Mouse (Mus musculus): ENCODE results near the gene Itgb5.

Gene Itgb5

DNA sequence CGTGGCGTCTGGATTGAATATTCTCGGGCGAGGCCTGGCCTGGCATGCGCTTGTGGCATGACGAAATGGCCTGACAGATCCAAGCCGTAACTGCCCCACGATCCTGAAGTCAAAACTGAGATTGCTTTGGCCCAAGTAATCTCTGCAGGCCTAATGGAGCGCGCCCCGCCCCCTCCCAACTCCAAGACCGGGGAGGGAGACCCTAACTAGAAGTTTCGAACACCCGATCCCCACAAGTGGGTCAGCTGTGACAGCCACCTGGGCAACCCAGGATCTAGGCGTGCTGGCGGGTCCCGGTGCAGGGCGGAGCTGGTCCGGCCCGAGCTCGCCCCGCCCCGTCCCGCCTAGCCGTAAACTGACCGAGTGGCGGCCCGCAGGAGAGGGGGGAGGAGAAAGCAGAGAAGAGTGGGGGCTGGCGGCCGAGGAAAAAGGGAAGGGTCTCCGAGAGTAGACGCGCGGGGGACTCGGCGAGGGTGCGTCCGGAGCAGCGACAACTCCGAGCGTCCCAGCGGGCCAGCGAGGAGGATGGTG lies at the start of gene Itgb5:
TSS of gene Itgb5 (plus strand) at position 365 of the 531 bp plus-strand sequence.
- peak; percentile 88 to 93 for DNase-seq

DNA sequence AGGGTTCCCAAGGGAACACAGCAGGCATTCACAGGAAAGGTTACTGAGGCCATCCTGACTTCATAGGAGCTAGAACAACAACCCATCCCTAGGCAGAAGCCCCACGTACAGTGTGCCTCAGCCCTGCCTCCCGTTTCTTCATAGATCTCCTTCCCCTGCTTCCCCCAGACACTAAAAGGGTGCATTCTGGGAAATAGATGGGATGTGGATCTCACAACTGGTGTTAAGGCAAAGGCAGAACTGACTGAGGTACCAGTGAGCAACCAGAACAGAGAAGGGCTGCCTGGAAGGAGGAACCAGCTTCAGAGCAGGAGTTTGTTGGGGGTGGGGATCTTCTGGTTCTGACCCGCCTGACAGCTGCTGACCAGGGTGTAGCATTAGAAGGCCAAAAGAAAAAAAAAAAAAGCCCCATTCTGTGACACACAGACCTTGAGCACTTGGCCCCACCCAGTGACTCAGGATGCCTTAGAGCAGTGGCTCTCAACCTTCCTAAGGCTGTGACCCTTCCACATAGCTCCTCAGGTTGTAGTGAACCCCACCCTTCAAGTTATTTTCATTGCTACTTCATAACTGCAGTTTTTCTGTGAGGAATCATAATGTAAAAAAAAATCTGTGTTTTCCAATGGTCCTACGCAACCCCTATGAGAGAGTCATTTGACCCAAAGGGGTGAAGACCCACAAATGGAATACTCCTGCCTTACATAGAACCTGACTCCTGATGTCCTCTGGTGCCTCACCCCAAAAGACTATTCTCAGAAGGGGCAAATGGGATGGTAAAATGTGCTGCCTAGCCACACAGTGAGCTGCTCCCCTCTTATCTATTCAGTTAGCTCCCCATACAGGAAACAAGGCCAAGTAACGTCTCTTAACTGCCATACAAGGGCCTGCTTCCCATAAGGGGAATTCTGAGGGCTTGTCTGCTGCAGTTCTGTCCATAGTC lies 47.4 kb upstream of the Itgb5 start:
- no peak for DNase-seq

DNA sequence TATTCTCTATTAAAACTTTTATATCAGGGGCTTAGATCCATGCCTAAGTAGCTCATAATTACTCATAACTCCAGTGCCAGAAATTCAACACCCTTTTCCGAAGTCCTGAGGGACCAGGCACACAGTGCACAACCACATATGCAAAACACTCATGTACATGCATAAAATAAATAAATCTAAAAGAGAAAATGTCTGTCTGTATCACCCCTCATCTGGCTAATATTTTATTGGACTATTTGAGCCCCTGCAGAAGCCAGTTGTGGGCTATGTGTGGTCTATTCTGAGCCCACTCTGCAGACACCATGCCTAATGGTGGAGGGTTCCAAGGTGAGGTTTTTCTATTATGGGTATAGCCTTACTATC lies 46.8 kb upstream of the Itgb5 start:
- no peak for DNase-seq

DNA sequence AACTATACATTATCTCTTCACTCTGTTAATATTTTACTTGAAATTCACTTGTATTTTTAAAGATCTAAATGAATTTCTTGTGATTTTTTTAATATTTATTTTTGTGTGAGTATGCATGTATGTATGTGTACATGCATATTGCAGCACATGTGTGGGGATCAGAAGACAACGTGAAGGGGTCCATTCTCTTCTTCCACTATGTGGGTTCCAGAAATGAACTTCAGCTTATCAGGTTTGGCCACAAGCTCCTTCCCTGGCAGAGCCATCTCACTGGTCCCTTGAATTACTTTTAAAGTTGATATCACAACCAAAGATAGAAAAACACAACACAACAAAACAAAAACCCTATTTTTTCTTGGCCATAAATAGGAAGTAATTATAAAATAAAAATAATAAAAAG lies 44.9 kb upstream of the Itgb5 start:
- DNase-seq = no peak

DNA sequence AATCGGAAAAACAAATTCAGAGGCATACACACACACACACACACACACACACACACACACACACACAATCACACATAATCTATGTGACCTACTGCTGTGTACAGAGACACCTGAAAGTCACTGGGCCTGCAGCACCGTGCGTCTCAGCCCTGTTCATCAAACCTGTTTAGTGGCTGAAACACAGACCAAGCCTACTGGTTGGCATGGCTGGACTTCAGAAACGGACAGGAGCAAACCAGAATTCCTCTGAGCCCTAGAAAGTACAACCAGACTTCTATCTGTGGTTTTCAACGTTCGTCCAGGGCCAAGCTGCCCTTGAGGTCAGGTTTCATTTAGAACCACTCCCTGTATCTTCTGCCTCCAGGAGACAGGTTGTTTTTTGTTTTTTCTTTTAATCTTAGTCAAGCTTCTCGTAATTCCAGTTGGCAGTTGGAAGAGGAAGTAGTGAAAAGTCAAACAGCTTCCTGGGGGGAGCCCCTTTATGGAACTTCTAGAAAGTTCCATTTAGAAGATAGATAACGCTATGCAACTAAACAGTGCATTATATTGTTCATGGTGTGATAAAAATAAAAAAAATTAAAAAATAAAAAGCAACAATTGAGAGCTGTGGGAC lies 44.3 kb upstream of the Itgb5 start:
- DNase-seq = no peak

DNA sequence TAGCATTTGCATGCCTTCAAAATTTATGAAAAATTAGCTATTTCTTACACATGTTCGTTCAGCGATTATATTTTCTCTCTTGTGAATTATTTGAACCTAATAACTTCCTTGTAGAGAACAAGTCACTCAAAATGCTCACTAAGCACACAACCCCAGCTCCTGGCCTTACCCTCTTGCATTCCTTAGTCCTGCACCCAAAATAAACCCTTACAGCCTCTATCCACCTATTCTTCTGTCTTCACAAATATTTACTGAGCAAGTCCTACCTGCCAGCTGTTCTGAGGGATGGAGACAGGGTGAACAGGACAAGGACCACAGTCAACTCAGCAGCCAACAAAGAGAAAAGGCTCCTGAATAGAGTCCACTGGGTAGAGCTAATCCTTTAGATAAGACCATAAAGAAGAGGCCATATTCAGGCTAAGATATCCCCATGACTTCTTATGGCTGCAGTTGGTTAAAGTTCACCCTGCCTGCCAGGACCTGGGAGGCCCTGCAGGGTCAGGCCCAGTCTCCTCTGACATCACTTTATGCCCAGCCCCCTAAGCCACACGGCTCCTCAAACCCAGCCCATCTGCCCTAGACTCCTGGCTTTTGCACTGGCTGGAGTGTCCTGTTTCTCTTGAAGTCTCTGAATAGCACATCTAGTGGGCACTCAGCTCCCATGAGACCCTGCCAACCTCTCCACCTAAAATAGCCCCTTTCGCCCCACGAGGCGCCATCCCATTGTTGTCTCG lies 42.6 kb upstream of the Itgb5 start:
- no peak for DNase-seq

DNA sequence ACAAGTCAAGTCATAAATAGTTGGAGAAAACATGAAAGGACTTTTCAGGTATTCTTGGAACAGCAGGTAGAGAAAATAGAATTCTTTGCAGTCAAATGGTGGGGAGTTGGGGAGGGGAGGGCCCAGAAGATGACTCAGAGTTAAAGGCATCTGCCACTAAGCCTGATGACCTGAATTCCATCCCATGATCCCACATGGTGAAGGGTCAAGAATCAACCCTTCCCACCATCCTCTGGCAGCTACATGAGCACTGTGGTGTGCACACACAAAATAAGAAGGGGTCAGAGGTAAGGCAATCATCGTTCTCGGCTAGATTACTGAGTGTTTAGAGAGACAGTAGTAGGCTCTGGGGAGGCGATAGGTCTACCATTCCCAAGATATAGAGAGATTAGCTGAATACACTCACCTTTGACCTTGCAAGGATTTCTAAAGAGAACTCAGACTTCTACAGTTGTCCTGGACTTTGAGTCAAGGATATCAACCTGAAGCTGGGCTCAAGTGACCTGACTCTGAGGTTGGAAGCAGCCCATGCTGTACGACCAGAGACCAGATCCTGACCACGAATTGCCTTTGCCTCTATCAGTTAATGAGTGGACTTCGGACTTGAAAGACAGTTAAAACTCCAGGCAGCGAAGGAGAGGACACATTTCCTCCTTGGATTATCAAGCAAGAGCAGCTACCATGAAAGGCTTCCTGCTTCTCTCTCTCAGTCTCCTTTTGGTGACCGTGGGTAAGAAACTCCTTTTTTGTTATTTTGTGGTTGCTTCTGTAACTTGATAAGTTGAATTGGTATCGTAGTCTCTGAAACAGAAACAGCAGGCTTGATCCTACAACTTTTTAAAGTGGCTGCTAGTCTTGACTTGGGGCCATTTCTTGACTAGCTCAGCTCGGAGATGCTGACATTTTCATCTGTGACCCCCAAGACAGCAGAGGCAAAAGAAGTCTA lies 35.3 kb upstream of the Itgb5 start, which contains the start of gene Muc13:
TSS of gene Muc13 (plus strand) at position 192 of the 946 bp plus-strand sequence.
- no peak for DNase-seq

DNA sequence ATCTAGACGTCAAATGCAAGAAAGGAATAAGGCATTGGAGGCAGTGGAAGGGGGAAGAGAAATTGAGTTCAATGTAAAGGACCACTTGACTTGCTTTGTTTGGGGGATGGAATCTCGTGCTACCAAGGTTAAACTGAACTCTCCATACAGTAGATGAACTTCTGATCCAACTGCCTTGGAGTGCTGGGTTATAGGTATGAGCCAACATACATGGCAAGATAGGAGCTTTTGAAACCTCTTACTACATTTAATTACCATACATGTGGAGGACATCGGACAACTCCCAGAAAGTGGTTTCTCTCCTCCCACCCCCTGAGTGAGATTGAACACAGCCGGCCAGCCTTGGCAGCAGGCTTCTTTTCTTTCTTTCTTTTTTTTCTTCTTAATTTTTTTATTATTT lies 34.4 kb upstream of the Itgb5 start:
- no peak for DNase-seq

DNA sequence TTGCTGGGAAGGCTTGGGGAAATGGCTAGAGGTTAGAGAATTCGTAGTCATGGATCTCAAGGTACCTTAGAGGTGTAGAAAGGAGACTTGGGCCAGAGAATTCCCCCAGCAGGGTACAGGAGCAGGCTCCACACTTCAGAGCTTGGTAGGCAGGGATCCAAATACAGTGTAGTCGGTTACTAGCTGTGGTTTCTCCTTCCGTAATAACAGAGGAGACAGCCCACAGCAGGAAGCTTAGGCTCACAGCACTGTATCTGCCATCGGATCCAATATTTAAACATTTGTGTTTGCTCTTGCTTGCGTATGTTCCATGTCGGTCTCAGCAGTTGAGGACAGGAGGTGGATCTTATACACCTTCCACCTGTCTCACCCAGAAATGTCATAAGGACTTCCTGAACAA lies 33.6 kb upstream of the Itgb5 start:
- DNase-seq = no peak

DNA sequence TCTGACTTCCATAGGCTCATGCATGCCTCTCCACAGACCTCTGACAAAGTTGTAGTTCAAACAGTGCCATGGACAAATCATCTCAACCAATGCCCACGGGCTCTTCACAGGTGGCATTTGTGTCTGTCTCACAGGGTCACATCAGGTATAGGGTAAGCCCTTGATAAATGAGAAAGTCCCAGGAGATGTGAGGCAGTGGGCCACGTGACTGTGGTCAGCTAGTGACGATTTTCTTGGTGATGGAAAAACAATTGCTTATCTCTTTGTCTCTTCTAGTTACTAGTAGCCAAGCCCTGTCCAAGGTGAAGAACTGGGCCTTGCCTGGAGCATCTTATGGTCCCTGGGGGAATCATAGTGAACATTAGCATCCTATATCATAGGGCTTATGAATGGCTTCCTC lies 32.7 kb upstream of the Itgb5 start:
- no peak for DNase-seq

DNA sequence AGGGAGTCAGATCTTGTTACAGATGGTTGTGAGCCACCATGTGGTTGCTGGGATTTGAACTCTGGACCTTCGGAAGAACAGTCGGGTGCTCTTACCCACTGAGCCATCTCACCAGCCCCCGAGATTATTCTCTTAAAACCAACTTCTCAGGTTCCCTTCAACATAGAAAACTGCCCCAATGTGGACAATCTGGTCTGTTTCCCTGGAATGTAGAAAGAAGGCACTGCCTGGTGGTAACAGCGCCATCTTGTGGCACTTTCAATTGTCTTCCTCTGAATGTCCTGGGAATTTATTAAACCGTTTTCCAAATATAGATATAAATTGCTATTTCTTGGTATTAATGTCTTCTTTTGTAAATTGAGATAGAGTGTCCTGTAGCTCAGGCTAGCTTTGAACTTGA lies 31.6 kb upstream of the Itgb5 start:
- peak; percentile 51 to 84 for DNase-seq

DNA sequence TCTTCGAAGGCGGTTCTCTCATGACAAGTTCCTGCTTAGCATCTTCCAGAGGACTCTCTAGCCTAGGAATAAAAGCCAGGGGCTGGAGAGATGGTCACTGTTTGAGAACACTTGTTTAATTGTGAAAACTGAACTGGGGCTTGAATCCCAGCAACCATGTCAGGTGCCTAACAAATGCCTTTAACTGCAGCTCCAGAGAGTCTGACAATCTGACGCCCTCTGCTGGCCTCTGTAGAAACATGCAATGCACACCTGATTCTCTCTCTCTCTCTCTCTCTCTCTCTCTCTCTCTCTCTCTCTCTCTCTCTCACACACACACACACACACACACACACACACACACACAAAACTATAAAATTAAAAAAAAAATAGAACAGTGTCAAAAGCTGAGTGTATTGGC lies 19.5 kb upstream of the Itgb5 start:
- DNase-seq = no peak

DNA sequence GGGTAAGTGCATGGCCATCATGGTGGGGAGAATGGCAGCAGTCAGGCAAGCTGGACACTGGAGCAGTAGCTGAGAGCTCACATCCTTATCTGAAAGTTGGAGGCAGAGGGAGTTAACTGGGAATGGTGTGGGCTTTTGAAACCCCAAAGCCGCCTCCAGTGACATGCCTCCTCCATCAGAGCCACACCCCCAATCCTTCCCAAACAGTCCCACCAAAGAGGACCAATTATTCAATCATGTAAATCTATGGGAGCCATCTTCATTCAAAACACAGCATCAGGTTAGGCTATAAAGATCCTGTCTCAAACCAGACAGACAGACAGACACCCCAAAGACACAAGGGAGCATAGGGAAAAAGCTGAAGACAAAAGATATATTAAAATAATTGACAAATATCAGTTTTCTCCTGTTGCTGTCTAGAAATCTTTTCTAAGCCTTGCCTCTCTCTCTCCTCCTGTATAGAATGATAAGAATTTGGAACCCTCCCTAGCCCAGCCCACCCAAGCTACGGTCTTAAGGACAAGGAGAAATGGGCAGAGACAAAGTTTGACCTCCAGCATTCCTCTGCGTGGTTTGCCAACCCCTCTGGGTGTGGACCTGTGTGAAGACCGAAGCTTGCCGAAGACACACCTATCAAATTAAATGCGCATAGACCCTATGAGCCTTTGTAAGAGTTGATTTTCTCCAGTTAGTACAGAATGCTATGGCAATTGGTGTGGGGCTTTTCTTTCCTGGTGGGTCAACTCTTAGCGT lies 10.9 kb upstream of the Itgb5 start:
- DNase-seq = no peak

DNA sequence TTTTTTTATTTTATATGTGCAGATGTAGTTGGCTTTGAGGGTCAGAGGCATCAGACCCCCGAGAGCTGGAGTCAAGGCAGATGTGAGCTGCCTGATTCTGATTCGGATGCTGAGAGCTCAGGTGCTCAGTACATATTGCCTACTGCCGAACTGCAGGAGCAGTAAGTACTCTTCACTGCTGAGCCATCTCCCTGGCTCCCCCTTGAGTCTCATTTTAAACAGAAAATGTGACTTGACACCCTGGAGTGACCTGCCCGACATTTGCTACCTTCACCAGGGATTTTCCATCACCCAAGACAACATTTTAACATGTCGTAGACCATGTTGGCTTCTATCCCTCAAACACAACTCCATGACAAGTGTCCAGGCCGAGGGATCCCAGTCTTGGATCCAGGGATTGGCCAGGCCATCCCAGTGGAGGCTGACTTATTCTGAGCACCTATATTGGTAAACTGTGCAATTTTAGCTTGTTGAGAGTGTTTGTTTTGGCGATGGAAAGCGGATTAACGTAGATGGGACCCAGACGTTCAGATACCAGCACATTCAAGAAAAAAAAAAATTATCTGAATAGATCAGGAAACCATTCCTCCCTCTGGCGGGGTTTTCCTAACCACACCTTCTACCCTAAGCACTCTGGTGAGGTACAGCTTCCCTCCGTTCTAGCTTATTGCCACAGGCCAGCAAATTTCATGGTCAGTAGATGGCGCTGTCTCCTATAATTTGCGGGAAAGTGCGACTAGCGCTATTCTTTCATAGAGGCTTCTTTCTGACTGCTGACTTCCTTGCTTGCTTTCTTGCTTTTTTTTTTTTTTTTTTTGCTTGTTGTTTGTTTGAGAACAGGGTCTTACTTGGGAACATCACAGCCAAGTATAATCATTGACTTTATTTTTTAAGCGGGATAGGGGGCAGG lies 8.9 kb upstream of the Itgb5 start:
- DNase-seq = peak; percentile 82 to 94

DNA sequence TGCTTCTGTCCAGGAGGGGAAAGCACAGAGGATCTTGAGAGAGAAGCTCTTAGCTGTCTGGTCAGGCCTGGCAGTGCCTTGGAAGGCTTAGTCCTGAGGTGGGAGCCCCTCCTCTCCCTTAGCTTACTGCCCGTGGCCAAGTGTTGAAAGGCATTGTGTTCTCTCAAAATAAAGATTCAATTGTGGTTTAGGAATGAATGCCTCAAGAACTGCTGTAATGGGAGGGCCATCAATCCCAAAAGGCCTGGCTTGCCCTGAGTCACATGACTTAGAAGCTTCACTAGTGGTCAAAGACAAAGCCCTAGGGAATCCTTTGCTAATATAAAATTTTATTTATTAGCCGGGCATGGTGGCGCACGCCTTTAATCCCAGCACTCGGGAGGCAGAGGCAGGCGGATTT lies 4.9 kb upstream of the Itgb5 start:
- no peak for DNase-seq

DNA sequence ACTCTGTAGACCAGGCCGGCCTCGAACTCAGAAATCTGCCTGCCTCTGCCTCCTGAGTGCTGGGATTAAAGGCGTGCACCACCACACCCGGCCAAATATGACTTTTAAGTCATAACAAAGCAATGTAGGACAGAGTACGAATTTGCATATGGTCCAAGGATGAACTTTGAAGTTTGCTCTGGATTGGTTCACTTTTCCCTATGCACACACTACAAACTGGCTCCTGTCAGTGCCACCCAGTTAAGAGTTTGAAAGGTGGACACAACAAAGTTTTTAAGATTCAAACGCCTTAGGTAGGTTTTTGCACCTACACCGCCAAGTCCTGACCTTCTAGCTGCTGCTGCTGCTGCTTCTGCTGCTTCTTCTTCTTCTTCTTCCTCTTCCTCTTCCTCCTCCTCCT lies 969 bp upstream of the Itgb5 start:
- no peak for DNase-seq

DNA sequence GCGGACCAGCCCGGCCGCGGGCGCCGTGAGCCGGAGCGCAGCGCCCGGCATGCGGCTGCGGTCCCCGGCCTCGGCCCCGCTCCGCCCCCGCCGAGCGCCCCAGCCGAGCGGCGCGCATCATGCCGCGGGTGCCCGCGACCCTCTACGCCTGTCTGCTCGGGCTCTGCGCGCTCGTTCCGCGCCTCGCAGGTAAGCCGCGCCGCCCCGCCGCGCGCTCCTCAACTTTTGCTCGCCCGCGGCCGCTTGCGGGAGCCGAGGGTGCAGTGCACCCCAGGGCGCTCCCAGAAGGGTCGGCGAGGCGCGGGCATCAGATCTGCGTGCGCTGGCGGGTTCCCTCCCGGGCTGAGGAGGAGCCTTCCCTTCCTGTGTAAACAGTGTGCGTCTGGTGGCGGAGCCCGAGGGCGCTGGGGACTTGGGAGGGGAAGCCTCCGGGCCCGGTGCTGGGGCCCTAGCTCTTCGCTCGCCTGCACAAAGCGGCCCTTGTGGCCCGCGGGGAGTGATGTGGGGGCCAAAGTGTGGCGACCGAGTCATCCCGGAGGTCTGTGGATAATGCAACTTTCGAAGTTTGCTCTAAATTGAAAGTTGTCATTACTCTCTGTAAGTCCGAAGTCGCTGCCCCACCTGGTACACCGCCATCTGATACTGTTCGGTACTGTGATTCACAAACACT lies 512 bp downstream of the Itgb5 start:
- peak; percentile 60 to 79 for DNase-seq

DNA sequence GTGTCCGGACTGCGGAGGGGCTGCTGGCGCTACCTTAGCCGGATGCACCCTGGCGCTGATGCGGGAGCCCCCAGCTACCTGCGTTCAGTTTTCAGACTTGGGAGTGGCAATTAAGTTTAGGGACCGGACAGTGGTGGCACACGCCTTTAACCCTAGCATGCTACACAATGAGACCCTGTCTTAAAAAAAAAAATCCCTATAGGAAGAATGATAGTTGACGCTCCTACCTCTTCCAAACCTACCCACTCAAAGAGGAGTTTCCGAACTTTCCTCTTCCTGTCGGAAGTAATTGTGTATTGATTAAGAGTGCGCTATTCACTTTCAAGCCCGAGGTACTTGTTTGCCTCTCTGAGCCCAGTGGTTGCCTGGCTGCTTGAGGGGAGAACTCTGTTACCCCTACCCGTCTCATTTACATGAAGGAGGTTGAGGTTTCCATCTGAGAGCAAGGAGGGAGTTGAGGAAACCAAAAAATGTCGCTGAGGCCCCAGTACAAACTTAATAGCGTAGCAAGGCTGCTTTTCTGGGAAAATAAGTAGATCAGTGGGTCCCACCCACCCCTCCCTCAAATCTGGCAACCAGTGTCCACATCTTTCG lies 1.1 kb downstream of the Itgb5 start:
- no peak for DNase-seq

DNA sequence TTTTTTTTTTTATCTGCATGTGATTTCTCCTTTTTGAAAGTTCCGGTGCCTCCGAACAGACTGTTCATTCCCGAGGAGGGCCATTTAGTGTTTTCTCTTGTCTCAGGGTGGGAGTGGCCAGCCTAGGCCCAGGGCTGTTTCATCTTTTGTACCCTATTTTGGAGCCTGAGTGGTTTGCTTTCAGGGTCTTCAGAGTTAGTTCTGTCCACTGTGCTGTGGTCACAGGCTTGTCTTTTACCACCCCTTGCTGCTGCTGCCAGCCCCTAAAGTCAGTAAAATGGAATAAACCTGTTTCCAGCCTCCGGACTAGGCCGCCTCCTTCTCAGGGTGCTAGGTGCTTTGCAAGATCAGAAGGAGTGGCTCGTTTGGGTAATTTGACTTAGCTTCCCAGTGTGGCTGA lies 2.6 kb downstream of the Itgb5 start:
- DNase-seq = no peak
